Mouse (Mus musculus): ENCODE data around the gene Gm13696. TPM values are rescaled to one million over a fixed set of nuclear protein-coding genes. Genes with fewer than 3 reads are reported as not detected.
"Not testable (repeated sequence)": the region's sequence is repeated elsewhere in the genome, so short reads cannot be mapped to it uniquely, and the experiment has no call there.

The Gm13696 gene
- total RNA-seq (2021), result 1 to 10 TPM in 1 of 2 experiments, under 1 TPM in 1; 0.76 to 1.1 TPM

- DNase-seq, result not testable (repeated sequence)
Observed at GRCm38 (mm10) chr2:83972823-83973222, at the start of gene Gm13696. TSS of gene Gm13696 (plus strand) at chr2:83973123.

DNA sequence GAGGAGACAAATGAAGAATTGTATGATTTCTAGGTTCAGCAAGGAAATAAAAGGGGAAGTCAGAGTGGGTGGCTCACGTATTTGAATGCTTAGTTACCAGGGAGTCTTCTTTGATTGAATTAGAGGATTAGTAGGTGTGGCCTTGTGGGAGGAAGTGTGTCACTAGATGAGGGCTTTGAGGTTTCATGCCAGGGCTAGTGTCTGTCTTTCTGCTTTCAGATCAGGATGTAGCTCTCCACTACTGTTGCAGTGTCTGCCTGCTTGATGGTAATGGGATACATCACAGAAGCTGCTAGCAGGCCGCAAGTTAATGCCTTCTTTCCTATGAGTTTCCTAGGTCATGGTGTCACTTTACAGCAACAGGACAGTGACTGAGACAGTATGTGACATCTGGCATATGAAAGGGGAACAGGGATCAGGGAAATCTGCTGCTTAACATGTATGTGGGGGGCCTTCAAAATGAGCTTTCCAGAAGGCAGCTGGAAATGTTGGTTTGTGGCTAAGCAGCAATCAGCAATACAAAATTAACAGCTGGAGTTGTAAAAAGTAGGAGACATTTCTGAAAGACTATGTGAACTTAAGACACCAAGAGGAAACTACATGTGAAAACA lies 43.3 kb upstream of the Gm13696 start:
- intact Hi-C loops (cut with DNase I), result no loop called here
- no peak for DNase-seq

More at GRCm38 (mm10) chr2:83972823-83973222, at the start of gene Gm13696:
- intact Hi-C loops (cut with DNase I), result not testable (repeated sequence)

DNA sequence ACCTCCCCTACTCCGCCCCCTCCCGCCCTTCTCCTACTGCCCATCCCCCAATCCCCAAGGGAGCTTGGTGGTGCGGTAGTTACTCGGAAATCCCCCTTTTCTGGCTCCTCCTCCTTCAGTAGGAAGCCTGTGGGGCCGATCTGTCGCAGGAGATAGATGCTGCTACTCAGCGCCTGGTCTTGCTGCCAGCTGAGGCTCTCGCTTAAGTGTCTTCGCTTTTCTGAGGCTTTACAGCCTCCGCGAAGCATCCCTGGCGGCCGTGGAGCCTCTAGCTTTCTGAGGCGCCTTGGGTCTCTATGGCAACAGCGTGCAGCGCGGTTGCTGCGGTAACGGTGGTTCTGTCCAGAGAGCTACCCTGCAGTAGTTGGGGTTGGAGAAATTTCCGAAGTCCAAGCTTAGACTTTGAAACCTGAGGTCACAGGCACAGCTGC lies 32.0 kb upstream of the Gm13696 start, which contains the start of gene Zswim2:
TSS of gene Zswim2 (minus strand) at position 298 of the 431 bp plus-strand sequence.
- intact Hi-C loops (cut with DNase I), result no loop called here
- DNase-seq, result peak; percentile 4 to 10

DNA sequence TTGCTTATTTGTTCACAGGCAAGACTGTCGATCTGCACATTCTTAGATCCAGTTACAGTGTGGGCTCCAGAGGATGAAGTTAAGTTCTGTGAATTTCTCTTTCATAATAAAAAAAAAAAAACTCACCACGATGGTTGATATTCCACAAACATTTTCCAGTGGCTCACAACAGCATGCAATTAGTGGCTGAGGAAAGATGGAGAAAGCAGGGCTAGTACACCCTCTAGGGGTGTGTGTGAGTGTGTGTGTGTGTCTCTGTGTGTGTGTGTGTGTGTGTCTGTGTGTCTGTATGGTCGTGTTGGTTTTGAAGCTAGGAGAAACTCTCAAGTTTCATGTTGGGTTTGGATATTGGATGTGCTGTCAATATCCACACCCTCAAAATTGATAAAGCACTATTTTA lies 31.5 kb upstream of the Gm13696 start:
- intact Hi-C loops (cut with DNase I), result no loop called here
- no peak for DNase-seq

- no peak for DNase-seq
Observed at GRCm38 (mm10) chr2:83941792-83942191, 31.1 kb upstream of the Gm13696 start.

GRCm38 (mm10) chr2:83955393-83955792 lies 17.5 kb upstream of the Gm13696 start, which contains the start of gene Gm13698:
TSS of gene Gm13698 (plus strand) at chr2:83955693.
- intact Hi-C loops (cut with DNase I); DNase-seq: not testable (repeated sequence)

More at GRCm38 (mm10) chr2:83941792-83942191, 31.1 kb upstream of the Gm13696 start:
- intact Hi-C loops (cut with DNase I), result no loop called here

GRCm38 (mm10) chr2:83961203-83961602 lies 11.7 kb upstream of the Gm13696 start, which contains the start of gene Gm13693:
TSS of gene Gm13693 (plus strand) at chr2:83961503.
- intact Hi-C loops (cut with DNase I); DNase-seq: not testable (repeated sequence)

GRCm38 (mm10) chr2:83967013-83967412 lies 5.9 kb upstream of the Gm13696 start, which contains the start of gene Gm13695:
TSS of gene Gm13695 (plus strand) at chr2:83967313.
- intact Hi-C loops (cut with DNase I), result not testable (repeated sequence)

DNA sequence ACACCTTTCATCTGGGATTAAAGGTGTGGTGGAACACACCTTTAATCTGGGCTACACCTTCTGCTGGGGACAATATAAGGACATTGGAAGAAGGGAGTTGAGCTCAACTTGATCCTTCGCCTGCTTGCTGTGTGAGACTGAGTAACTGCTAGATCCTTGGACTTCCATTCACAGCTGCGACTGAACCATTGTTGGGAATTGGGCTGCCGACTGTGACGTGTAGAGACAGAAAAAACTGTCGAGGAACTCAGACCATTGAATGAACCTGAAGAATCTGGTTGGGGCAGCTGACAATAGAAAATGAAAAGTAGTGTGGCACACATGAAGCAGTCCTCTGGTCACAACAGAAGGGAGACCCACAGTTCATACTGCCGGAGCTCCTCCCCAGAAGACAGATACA lies 5.7 kb downstream of the Gm13696 start, which contains the start of gene Gm13694:
TSS of gene Gm13694 (plus strand) at position 301 of the 400 bp plus-strand sequence.
- DNase-seq; intact Hi-C loops (cut with DNase I): not testable (repeated sequence)

More at GRCm38 (mm10) chr2:83967013-83967412, 5.9 kb upstream of the Gm13696 start, which contains the start of gene Gm13695:
- not testable (repeated sequence) for DNase-seq

DNA sequence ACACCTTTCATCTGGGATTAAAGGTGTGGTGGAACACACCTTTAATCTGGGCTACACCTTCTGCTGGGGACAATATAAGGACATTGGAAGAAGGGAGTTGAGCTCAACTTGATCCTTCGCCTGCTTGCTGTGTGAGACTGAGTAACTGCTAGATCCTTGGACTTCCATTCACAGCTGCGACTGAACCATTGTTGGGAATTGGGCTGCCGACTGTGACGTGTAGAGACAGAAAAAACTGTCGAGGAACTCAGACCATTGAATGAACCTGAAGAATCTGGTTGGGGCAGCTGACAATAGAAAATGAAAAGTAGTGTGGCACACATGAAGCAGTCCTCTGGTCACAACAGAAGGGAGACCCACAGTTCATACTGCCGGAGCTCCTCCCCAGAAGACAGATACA lies 11.5 kb downstream of the Gm13696 start, which contains the start of gene Gm13697:
TSS of gene Gm13697 (plus strand) at position 301 of the 400 bp plus-strand sequence.
- DNase-seq; intact Hi-C loops (cut with DNase I): not testable (repeated sequence)

GRCm38 (mm10) chr2:83990253-83990652 lies 17.3 kb downstream of the Gm13696 start, which contains the start of gene Gm13691:
TSS of gene Gm13691 (plus strand) at chr2:83990553.
- DNase-seq; intact Hi-C loops (cut with DNase I): not testable (repeated sequence)

- intact Hi-C loops (cut with DNase I), result not testable (repeated sequence)
- DNase-seq, result peak in 1 of 2 experiments; percentile 37
Observed at GRCm38 (mm10) chr2:83993639-83994255, 20.8 kb downstream of the Gm13696 start.

GRCm38 (mm10) chr2:83994526-83994925 lies 21.6 kb downstream of the Gm13696 start:
- intact Hi-C loops (cut with DNase I); DNase-seq: not testable (repeated sequence)

DNA sequence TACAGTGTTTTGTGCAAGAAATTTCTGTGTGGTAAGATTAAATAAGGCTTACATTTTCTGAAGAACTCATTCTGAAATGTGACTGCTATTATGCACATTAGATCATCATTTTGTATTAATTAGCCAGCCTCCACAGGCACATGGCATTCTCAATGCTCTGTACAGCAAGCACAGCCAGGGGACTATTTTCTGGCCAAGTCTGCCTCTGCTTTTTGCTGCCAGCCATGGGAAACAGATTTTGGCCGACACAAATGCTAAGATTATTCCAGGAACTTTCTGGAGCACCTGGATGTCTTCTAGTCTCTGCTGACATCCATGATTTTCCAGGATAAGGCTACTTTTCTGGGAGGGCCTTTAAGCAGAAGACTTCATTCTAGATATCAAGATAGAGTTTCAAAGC lies 36.0 kb downstream of the Gm13696 start:
- DNase-seq, result no peak
- intact Hi-C loops (cut with DNase I), result no loop called here

GRCm38 (mm10) chr2:84009818-84010217 lies 36.9 kb downstream of the Gm13696 start:
- intact Hi-C loops (cut with DNase I), result no loop called here
- no peak for DNase-seq

DNA sequence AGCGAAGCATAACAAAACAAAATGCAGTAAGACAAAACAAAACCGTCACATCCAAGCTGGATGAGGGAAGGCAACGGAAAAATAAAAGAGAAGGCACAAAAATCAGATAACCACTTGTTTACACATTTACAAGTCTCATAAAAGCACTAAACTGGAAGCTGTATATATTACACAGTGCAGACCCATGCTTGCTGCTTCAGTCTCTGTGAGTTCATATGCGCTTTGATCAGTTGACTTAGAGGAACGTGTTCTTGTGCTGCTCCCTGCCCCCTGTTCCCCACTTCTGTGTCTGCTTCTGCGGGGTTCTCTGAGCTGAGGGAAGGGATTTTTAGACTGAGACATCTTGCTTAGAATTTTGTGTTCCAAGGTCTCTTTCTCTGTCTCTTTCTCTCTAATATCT lies 41.6 kb downstream of the Gm13696 start:
- intact Hi-C loops (cut with DNase I), result no loop called here
- DNase-seq, result no peak

GRCm38 (mm10) chr2:84016291-84016690 lies 43.4 kb downstream of the Gm13696 start:
- intact Hi-C loops (cut with DNase I); DNase-seq: not testable (repeated sequence)

DNA sequence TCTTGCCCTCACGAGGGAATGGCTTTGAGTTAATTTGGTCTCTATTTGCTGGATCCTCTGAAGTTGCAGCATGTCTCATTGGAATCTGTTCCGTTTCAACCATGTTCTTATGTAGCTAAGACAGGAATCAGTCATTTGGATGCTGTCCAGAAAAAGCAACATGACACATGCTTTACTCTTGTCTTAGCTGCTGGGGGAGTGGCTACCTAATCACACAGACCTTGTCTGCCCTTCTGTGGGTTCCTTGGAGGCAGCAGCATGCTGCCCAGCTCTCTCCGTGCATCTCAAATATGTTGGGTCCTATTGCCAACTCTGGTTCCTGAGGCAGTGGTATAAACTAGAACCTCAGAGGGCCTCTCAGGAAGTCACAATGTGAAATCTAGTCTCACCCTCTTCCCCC lies 45.4 kb downstream of the Gm13696 start:
- intact Hi-C loops (cut with DNase I), result no loop called here

GRCm38 (mm10) chr2:84019519-84020305 lies 46.8 kb downstream of the Gm13696 start:
- no peak for DNase-seq
- intact Hi-C loops (cut with DNase I), result no loop called here

More for the DNA sequence above, 45.4 kb downstream of the Gm13696 start:
- DNase-seq, result no peak

DNA sequence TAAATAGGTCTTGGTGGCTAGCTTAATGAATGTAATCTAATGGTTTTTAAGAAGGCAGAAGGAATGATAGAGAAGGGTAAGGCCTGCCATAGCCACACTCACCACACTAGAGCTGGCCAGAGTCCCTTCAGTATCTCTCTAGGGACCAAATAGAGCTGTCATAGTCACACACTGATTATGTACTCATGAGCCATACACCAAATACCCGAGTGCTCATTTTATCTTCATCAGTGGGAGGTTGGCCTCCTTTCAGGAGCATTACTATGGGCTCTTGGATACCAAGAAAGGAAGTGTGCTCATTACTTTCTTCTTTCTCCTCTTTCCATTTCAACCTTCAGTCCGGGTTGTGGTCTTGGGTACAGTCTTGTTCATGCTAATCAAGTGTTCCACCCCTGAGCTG lies 49.0 kb downstream of the Gm13696 start:
- intact Hi-C loops (cut with DNase I), result no loop called here
- DNase-seq, result no peak
